Mouse (Mus musculus) intestine, postnatal 0 days (tissue): ENCODE measurements around the gene Zzz3. TPM values are rescaled to one million over a fixed set of nuclear protein-coding genes. Genes with fewer than 3 reads are reported as not detected.
A peak's percentile ranks its signal among the peaks of the same experiment; 100 is the strongest.

ENCODE experiments used
- ATAC-seq: fragments of 200-750 bp; cut with Nextera tagmentation; 2 replicates; pipeline ENCODE4 v1.8.0; 2017; ENCODE audit warnings: mild to moderate bottlenecking, moderate TSS enrichment, moderate library complexity
- H3K27ac ChIP-seq: fragments of 300-500 bp; sonication (generic); 2 replicates; pipeline ENCODE4 v1.5.1; 2014; ENCODE audit warnings: mild to moderate bottlenecking, low read depth, low read length, moderate library complexity
- H3K27me3 ChIP-seq: fragments of 300-500 bp; sonication (generic); replicated peaks from 2 replicates; pipeline ENCODE4 v1.6.1; 2014; ENCODE audit warnings: low read length, mixed read lengths; ENCODE audit not compliant: control insufficient read depth, insufficient read depth
- H3K36me3 ChIP-seq: fragments of 300-500 bp; sonication (generic); 2 replicates; pipeline ENCODE4 v1.6.1; 2014; ENCODE audit warnings: mild to moderate bottlenecking, moderate library complexity; ENCODE audit not compliant: control insufficient read depth, insufficient read depth
- H3K4me1 ChIP-seq: fragments of 300-500 bp; sonication (generic); replicated peaks from 2 replicates; pipeline ENCODE4 v1.6.1; 2014; ENCODE audit warnings: antibody characterized with exemption, low read length, mixed read lengths; ENCODE audit not compliant: control insufficient read depth, insufficient read depth
- H3K4me2 ChIP-seq: fragments of 300-500 bp; sonication (generic); replicated peaks from 2 replicates; pipeline ENCODE4 v1.6.1; 2014; ENCODE audit warnings: low read depth, mild to moderate bottlenecking, moderate library complexity
- H3K4me3 ChIP-seq: fragments of 300-500 bp; sonication (generic); 2 replicates; pipeline ENCODE4 v1.5.1; 2014; ENCODE audit warnings: low read depth, low read length
- H3K9ac ChIP-seq: fragments of 300-500 bp; sonication (generic); 2 replicates; pipeline ENCODE4 v1.6.1; 2014; ENCODE audit warnings: mild to moderate bottlenecking, low read depth, low read length
- H3K9me3 ChIP-seq: fragments of 300-500 bp; sonication (generic); 2 replicates; pipeline ENCODE4 v1.6.1; 2016; ENCODE audit warnings: mixed run types; ENCODE audit not compliant: control insufficient read depth
- CTCF ChIP-seq: sonication (generic); IDR thresholded peaks from 2 replicates; pipeline ENCODE4 v1.5.1; 2016; ENCODE audit warnings: low read depth, mild to moderate bottlenecking, control low read depth, antibody characterized with exemption, moderate library complexity
- WGBS: fragments of 180-500 bp; shearing (Covaris S2); extraction: QIAGEN DNeasy Blood & Tissue Kit; methylation state at CpG from one replicate; pipeline ENCODE4 v1.1.7; 2014; 5-methylcytosine and 5-hydroxymethylcytosine counted together
- polyA plus RNA-seq: library from polyadenylated mRNA; unstranded; fragments of >200 nt; fragmentation: Nextera tagmentation; extraction: Ambion mirVana; gene quantifications from 2 replicates; pipeline ENCODE4 v1.2.1, GENCODE M21; 2015

The Zzz3 gene
- polyA plus RNA-seq, 1 experiment from 2014 or later = 19.6 TPM

- no peak for ATAC-seq
- no peak overlapping the region for H3K9ac ChIP-seq
- H3K36me3 ChIP-seq = peaks cover 83% of the 10 kb centered on the region
- no peak overlapping the region for H3K4me3 ChIP-seq
- H3K4me1 ChIP-seq = no peaks in the 10 kb centered on the region
- H3K4me2 ChIP-seq = no peak overlapping the region
- H3K27ac ChIP-seq = no peak overlapping the region
- 62% methylated on average over 2 of the region's 2 CpGs for WGBS
- no peaks in the 10 kb centered on the region for H3K27me3 ChIP-seq
- H3K9me3 ChIP-seq = no peaks in the 10 kb centered on the region
- TF ChIP-seq CTCF = no peak
Measured at GRCm38 (mm10) chr3:152364181-152364580, 31.1 kb upstream of the Zzz3 start.

DNA sequence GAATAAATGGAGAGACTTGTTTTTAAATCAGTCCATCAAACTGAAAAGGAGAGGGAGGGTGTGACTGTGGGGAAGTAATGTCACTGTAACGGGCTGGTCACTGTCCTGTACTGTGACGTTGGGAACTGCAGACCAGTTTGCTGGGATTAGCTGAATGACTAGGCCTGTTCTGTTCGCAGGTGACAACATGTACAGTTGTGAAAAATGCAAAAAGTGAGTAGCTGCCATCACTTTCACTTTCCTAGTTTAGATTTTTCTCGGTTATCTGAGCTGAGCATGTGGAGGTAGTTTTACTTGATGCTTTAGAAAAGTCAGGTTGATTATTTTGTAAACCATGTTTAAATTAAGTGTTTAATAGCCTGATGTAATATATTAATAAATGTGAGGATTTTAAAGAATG is 19.2 kb upstream of the Zzz3 start:
- no peaks in the 10 kb centered on the region for H3K27me3 ChIP-seq
- H3K36me3 ChIP-seq = peaks cover 72% of the 10 kb centered on the region
- no peaks in the 10 kb centered on the region for H3K9me3 ChIP-seq
- no peak for ATAC-seq
- no peak for TF ChIP-seq CTCF
- no peak overlapping the region for H3K9ac ChIP-seq
- WGBS = 81% methylated on average over 4 of the region's 4 CpGs
- H3K27ac ChIP-seq = no peak overlapping the region
- H3K4me1 ChIP-seq = no peaks in the 10 kb centered on the region
- H3K4me2 ChIP-seq = no peak overlapping the region
- H3K4me3 ChIP-seq = no peak overlapping the region

GRCm38 (mm10) chr3:152384106-152384505 is 11.2 kb upstream of the Zzz3 start:
- 63% methylated on average over 11 of the region's 11 CpGs for WGBS
- peaks cover 60% of the 10 kb centered on the region for H3K36me3 ChIP-seq
- no peak overlapping the region for H3K9ac ChIP-seq
- no peak overlapping the region for H3K4me2 ChIP-seq
- ATAC-seq = no peak
- H3K4me3 ChIP-seq = no peak overlapping the region
- H3K9me3 ChIP-seq = no peaks in the 10 kb centered on the region
- no peak overlapping the region for H3K27ac ChIP-seq
- TF ChIP-seq CTCF = no peak
- no peaks in the 10 kb centered on the region for H3K27me3 ChIP-seq
- H3K4me1 ChIP-seq = no peaks in the 10 kb centered on the region

GRCm38 (mm10) chr3:152396278-152396987 is 1.2 kb downstream of the Zzz3 start:
- H3K4me1 ChIP-seq = peaks cover 6% of the 10 kb centered on the region; the same call in 1 of the 2 replicates
- peak overlapping the region; percentile 92 for H3K4me2 ChIP-seq
- peak overlapping the region; percentile 94 for H3K9ac ChIP-seq
- peak overlapping the region; percentile 99 for H3K27ac ChIP-seq
- peaks cover 2% of the 10 kb centered on the region; the same call in 1 of the 2 replicates for H3K36me3 ChIP-seq
- H3K27me3 ChIP-seq = no peaks in the 10 kb centered on the region
- peak overlapping the region; percentile 88 for H3K4me3 ChIP-seq
- WGBS = under 1% methylated on average over 81 of the region's 102 CpGs
- no peaks in the 10 kb centered on the region for H3K9me3 ChIP-seq
- 0 out of 2 replicates have a peak, but pooled peaks have one; percentile 22 for TF ChIP-seq CTCF
- ATAC-seq = peak; percentile 89

- H3K9ac ChIP-seq = peak overlapping the region; percentile 94
- no peaks in the 10 kb centered on the region for H3K36me3 ChIP-seq
- under 1% methylated on average over 10 of the region's 10 CpGs for WGBS
- peaks cover 6% of the 10 kb centered on the region; the same call in 1 of the 2 replicates for H3K4me1 ChIP-seq
- no peak for ATAC-seq
- H3K27me3 ChIP-seq = no peaks in the 10 kb centered on the region
- peak overlapping the region; percentile 92 for H3K4me2 ChIP-seq
- peak overlapping the region; percentile 88 for H3K4me3 ChIP-seq
- H3K27ac ChIP-seq = peak overlapping the region; percentile 99
- H3K9me3 ChIP-seq = no peaks in the 10 kb centered on the region
- TF ChIP-seq CTCF = no peak
Measured at GRCm38 (mm10) chr3:152396988-152397314, 1.7 kb downstream of the Zzz3 start.

DNA sequence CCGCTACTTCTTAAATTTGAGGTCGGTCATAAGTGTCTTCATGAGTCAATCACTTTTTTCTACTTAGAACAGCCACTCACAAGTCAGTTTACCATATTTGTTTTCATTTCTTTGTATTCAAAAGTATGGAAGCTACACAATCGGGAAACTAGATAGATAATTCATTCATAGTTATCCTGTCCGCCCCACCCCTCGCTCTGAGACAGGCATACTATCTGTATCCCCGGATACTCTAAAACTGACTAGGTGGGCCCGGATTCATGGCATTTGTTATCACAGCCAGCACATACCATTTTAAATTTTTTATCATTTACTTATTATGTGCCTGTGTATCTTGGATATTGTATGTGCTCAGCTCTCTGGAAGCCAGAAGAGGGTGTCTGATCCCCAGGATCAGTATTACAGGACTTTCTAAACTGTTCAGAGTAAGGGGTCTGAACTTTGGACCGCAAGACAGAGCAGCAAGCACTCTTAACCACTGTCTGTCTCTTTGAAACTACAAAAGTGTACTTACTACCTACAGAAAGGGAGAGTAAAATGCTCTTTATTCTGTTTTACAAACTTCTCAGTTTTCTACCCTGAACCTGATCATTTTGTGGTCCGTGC is 2.2 kb downstream of the Zzz3 start:
- peak; percentile 32; the same call in 1 of the 2 replicates for TF ChIP-seq CTCF
- peak overlapping the region; percentile 92 for H3K4me2 ChIP-seq
- no peaks in the 10 kb centered on the region for H3K36me3 ChIP-seq
- H3K27ac ChIP-seq = peak overlapping the region; percentile 99
- no peak for ATAC-seq
- H3K9me3 ChIP-seq = no peaks in the 10 kb centered on the region
- H3K9ac ChIP-seq = peak overlapping the region; percentile 94
- 25% methylated on average over 9 of the region's 9 CpGs for WGBS
- H3K4me1 ChIP-seq = peaks cover 6% of the 10 kb centered on the region; the same call in 1 of the 2 replicates
- H3K4me3 ChIP-seq = peak overlapping the region; percentile 88
- no peaks in the 10 kb centered on the region for H3K27me3 ChIP-seq
